Mouse (Mus musculus) stomach, postnatal 0 days (tissue): ENCODE measurements around the gene Cenpf. TPM values are rescaled to one million over a fixed set of nuclear protein-coding genes. Genes with fewer than 3 reads are reported as not detected.
A peak's percentile ranks its signal among the peaks of the same experiment; 100 is the strongest.

Experiments
- ATAC-seq: fragments of 200-750 bp; cut with Nextera tagmentation; 2 replicates; pipeline ENCODE4 v1.8.0; 2017; ENCODE audit not compliant: low FRiP score, low TSS enrichment
- DNase-seq: peaks from one replicate; pipeline ENCODE4 v3.0.0-alpha.2; 2016; ENCODE audit warnings: low spot score
- H3K27ac ChIP-seq: fragments of 300-500 bp; sonication (generic); replicated peaks from 2 replicates; pipeline ENCODE4 v1.5.1; 2014; ENCODE audit warnings: mild to moderate bottlenecking, control low read depth
- H3K27me3 ChIP-seq: fragments of 300-500 bp; sonication (generic); 2 replicates; pipeline ENCODE4 v1.6.1; 2014; ENCODE audit warnings: low read length; ENCODE audit not compliant: control insufficient read depth, insufficient read depth
- H3K36me3 ChIP-seq: fragments of 300-500 bp; sonication (generic); 2 replicates; pipeline ENCODE4 v1.6.1; 2014; ENCODE audit warnings: low read length, mixed read lengths; ENCODE audit not compliant: control insufficient read depth, insufficient read depth
- H3K4me1 ChIP-seq: fragments of 300-500 bp; sonication (generic); replicated peaks from 2 replicates; pipeline ENCODE4 v1.6.1; 2014; ENCODE audit warnings: antibody characterized with exemption; ENCODE audit not compliant: control insufficient read depth, insufficient read depth
- H3K4me2 ChIP-seq: fragments of 300-500 bp; sonication (generic); replicated peaks from 2 replicates; pipeline ENCODE4 v1.6.1; 2014; ENCODE audit warnings: low read depth, mild to moderate bottlenecking, control low read depth, moderate library complexity
- H3K4me3 ChIP-seq: fragments of 300-500 bp; sonication (generic); 2 replicates; pipeline ENCODE4 v1.5.1; 2014; ENCODE audit warnings: low read depth, low read length, control low read depth
- H3K9ac ChIP-seq: fragments of 300-500 bp; sonication (generic); 2 replicates; pipeline ENCODE4 v1.6.1; 2014; ENCODE audit warnings: mild to moderate bottlenecking, low read length, control low read depth, mixed read lengths
- H3K9me3 ChIP-seq: fragments of 300-500 bp; sonication (generic); 2 replicates; pipeline ENCODE4 v1.6.1; 2016; ENCODE audit warnings: low read length; ENCODE audit not compliant: control insufficient read depth
- CTCF ChIP-seq: IDR thresholded peaks from 2 replicates; pipeline ENCODE4 v1.5.1; 2016; ENCODE audit warnings: antibody characterized with exemption, low read depth, mild to moderate bottlenecking, moderate library complexity
- EP300 ChIP-seq: optimal IDR thresholded peaks from 2 replicates; pipeline ENCODE3; 2016; ENCODE audit warnings: antibody characterized with exemption
- WGBS: fragments of 180-500 bp; shearing (Covaris S2); extraction: QIAGEN DNeasy Blood & Tissue Kit; methylation state at CpG from one replicate; pipeline ENCODE4 v1.1.7; 2014; 5-methylcytosine and 5-hydroxymethylcytosine counted together
- polyA plus RNA-seq: library from polyadenylated mRNA; unstranded; fragments of >200 nt; fragmentation: Nextera tagmentation; extraction: Ambion mirVana; gene quantifications from 2 replicates; pipeline ENCODE4 v1.2.1, GENCODE M21; 2015

Gene Cenpf
- polyA plus RNA-seq, 1 experiment from 2014 or later, result 21.7 TPM

GRCm38 (mm10) chr1:189727884-189728783 lies 40.2 kb upstream of the Cenpf start, which contains the start of gene Ptpn14:
Gene Ptpn14 (plus strand): TSS chr1:189728268.
- WGBS, result under 1% methylated on average over 66 of the region's 98 CpGs
- Histone ChIP-seq H3K9ac (peak within 1 kb of the TSS; percentile 88), H3K4me1 (0 out of 2 replicates have a peak, but pooled peaks cover 2% of the 10 kb centered on the region), H3K4me3 (peak within 1 kb of the TSS; percentile 83), H3K27ac (peak within 1 kb of the TSS; percentile 98), H3K36me3 (no peaks in the 10 kb centered on the region), H3K9me3 (no peaks in the 10 kb centered on the region), H3K4me2 (peak within 1 kb of the TSS; percentile 93), H3K27me3 (no peaks in the 10 kb centered on the region)
- peak; percentile 91 for ATAC-seq
- DNase-seq, result peak; percentile 91
- no peak for TF ChIP-seq EP300
- TF ChIP-seq CTCF, result no peak; the same call in 1 of the 2 replicates

GRCm38 (mm10) chr1:189727346-189727883 lies 39.5 kb upstream of the Cenpf start:
- 0 out of 2 replicates have a peak, but pooled peaks cover 2% of the 10 kb centered on the region for H3K4me1 ChIP-seq
- TF ChIP-seq CTCF, result no peak
- WGBS, result 2% methylated on average over 22 of the region's 22 CpGs

GRCm38 (mm10) chr1:189726121-189726520 lies 38.2 kb upstream of the Cenpf start:
- 76% methylated on average over 4 of the region's 4 CpGs for WGBS
- no peak overlapping the region for H3K9ac ChIP-seq
- ATAC-seq (no peak), DNase-seq (no peak)
- no peaks in the 10 kb centered on the region for H3K36me3 ChIP-seq
- H3K4me2 ChIP-seq, result no peak overlapping the region
- peak overlapping the region; percentile 98 for H3K27ac ChIP-seq
- H3K4me1 ChIP-seq, result 0 out of 2 replicates have a peak, but pooled peaks cover 2% of the 10 kb centered on the region
- TF ChIP-seq EP300 (no peak), CTCF (no peak)
- H3K27me3 ChIP-seq, result no peaks in the 10 kb centered on the region
- H3K4me3 ChIP-seq, result no peak overlapping the region
- no peaks in the 10 kb centered on the region for H3K9me3 ChIP-seq

More at GRCm38 (mm10) chr1:189727346-189727883, 39.5 kb upstream of the Cenpf start:
- no peaks in the 10 kb centered on the region for H3K9me3 ChIP-seq
- ATAC-seq (peak; percentile 83), DNase-seq (peak; percentile 93)
- H3K27ac ChIP-seq, result peak overlapping the region; percentile 98
- H3K4me2 ChIP-seq, result peak overlapping the region; percentile 93
- H3K9ac ChIP-seq, result peak overlapping the region; percentile 88
- H3K36me3 ChIP-seq, result no peaks in the 10 kb centered on the region
- H3K4me3 ChIP-seq, result peak overlapping the region; percentile 83
- H3K27me3 ChIP-seq, result no peaks in the 10 kb centered on the region

GRCm38 (mm10) chr1:189718600-189718999 lies 30.7 kb upstream of the Cenpf start:
- 79% methylated on average over 5 of the region's 5 CpGs for WGBS
- no peak overlapping the region for H3K4me2 ChIP-seq
- no peaks in the 10 kb centered on the region for H3K36me3 ChIP-seq
- ATAC-seq (no peak), DNase-seq (no peak)
- no peaks in the 10 kb centered on the region for H3K9me3 ChIP-seq
- no peak overlapping the region for H3K4me3 ChIP-seq
- TF ChIP-seq EP300 (no peak), CTCF (no peak)
- H3K4me1 ChIP-seq, result no peaks in the 10 kb centered on the region
- no peak overlapping the region for H3K9ac ChIP-seq
- H3K27me3 ChIP-seq, result no peaks in the 10 kb centered on the region
- no peak overlapping the region for H3K27ac ChIP-seq

GRCm38 (mm10) chr1:189717546-189717945 lies 29.7 kb upstream of the Cenpf start:
- no peaks in the 10 kb centered on the region for H3K27me3 ChIP-seq
- no peak for TF ChIP-seq EP300
- no peak for TF ChIP-seq CTCF
- no peak overlapping the region for H3K4me2 ChIP-seq
- H3K27ac ChIP-seq, result no peak overlapping the region
- no peak overlapping the region for H3K4me3 ChIP-seq
- 87% methylated on average over 10 of the region's 11 CpGs for WGBS
- DNase-seq (no peak), ATAC-seq (no peak)
- H3K4me1 ChIP-seq, result no peaks in the 10 kb centered on the region
- no peaks in the 10 kb centered on the region for H3K36me3 ChIP-seq
- no peaks in the 10 kb centered on the region for H3K9me3 ChIP-seq
- no peak overlapping the region for H3K9ac ChIP-seq
